Mouse (Mus musculus) embryo, embryonic 10.5 days (tissue): ENCODE data around the gene Trio.
A peak's percentile ranks its signal among the peaks of the same experiment; 100 is the strongest.

Experiments
- DNase-seq: peaks from one replicate; pipeline ENCODE4 v3.0.0-alpha.2; 2015; ENCODE audit warnings: low spot score

Gene Trio

GRCm38 (mm10) chr15:28035601-28036000 is 10.0 kb upstream of the Trio start:
- no peak for DNase-seq

DNA sequence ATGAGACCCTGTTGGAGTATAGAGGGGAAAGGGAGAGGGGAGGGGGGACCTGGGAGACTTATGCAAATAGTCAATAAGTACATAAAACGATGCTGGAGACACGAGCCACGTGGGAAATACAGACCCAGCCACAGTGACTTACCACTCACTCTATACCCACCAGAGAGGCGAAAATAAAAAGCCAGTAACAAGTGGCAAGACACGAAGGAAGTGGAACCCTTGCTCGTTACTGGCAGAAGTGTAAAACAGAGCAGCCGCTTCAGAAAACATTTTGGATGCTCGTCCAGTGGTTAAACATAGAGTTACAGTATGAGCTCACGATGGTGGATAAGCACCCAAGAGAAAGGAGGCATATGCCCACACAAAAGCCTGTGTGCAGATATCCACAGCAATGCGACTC is 9.0 kb upstream of the Trio start:
- no peak for DNase-seq

GRCm38 (mm10) chr15:28029371-28029770 is 3.7 kb upstream of the Trio start:
- DNase-seq: no peak

GRCm38 (mm10) chr15:28028542-28028941 is 2.9 kb upstream of the Trio start:
- no peak for DNase-seq

GRCm38 (mm10) chr15:28026167-28026481 is 476 bp upstream of the Trio start:
- DNase-seq: no peak

- DNase-seq: peak; percentile 59
These were observed 696 bp downstream of the Trio start for GRCm38 (mm10) chr15:28024965-28025338.

GRCm38 (mm10) chr15:28024031-28024964 is 1.4 kb downstream of the Trio start:
- peak; percentile 68 for DNase-seq

DNA sequence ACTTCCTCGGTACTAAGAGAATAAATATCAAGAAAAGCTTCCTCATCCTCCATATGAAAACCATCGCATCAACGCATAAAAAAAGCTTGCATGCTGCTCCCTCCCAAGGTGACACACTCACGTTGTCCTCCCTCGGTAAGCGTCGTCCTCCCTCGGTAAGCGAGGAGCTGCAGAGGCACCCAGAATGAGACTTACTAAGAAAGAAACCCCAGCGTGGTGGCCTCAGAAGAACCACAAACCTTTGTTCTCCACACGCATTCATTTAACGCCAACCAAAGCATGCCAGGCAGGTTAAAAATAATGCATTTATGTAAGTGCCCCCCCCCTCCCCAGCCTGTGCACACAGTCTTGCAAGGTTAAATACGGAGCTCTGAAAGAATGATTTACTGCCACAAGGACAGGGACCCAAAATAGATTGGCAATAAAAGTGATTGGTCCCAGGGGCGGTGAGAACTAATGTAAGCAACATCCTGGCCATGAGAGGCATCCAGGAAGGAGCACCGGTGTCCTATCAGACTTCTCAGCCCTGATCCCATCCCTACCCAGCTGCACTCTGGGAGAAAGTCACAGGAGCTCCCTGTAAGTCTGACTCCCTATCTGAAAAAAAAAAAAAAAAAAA is 3.9 kb downstream of the Trio start:
- peak; percentile 47 for DNase-seq

DNA sequence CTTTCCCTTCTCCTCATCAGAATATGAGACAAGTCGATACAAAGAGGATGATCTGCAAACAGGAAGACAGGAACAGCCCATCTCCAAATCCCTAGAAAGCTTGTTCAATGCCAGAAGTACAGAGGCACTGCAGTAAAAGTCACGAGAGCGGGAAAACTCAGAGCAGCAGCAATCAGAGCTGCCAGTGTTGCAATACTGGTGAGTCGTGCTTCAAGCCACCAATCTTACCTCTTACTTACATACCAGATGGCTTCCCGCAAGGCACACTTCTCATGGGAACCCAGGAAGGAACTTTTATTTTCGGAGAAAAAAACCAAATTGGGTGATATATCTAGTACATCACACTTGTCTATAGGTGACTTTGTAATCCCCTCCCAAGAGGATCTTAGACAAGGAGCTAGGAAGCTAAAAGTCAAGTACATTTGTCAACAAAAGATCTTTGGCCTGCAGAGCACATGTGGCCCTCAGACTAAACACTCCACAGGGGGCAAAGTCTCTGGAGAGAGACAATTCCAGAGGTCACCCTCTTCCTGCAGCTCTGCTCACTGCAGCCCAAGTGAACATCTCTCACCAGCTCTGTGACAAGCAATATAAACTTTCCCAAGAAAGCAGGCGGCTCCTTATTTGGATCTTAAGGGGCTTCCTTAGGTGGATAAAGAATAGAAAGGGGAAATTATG is 6.1 kb downstream of the Trio start:
- no peak for DNase-seq

GRCm38 (mm10) chr15:28007516-28007915 is 18.1 kb downstream of the Trio start:
- no peak for DNase-seq

GRCm38 (mm10) chr15:28004192-28004767 is 21.4 kb downstream of the Trio start:
- no peak for DNase-seq

- DNase-seq: peak; percentile 59
These were observed 23.1 kb downstream of the Trio start for GRCm38 (mm10) chr15:28002515-28002914.

DNA sequence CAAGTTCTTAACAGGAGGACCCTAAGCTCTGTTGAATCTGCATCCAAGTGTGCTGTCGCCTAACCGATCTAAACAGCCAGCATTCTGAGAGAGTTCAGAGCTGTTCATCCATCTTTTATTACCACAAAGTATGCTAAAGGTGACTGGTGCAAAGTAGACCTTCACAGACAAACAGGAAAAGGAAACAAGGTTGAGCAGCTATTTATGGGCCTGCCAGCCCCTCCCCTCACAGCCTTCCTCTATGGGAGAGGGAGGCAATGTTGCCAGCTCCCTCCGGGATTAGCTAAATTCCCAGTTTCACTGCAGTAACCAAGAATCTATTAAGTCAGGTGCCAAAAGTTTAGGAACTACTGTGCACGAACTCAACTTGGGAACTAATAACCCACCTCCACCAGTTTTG is 24.3 kb downstream of the Trio start:
- no peak for DNase-seq

DNA sequence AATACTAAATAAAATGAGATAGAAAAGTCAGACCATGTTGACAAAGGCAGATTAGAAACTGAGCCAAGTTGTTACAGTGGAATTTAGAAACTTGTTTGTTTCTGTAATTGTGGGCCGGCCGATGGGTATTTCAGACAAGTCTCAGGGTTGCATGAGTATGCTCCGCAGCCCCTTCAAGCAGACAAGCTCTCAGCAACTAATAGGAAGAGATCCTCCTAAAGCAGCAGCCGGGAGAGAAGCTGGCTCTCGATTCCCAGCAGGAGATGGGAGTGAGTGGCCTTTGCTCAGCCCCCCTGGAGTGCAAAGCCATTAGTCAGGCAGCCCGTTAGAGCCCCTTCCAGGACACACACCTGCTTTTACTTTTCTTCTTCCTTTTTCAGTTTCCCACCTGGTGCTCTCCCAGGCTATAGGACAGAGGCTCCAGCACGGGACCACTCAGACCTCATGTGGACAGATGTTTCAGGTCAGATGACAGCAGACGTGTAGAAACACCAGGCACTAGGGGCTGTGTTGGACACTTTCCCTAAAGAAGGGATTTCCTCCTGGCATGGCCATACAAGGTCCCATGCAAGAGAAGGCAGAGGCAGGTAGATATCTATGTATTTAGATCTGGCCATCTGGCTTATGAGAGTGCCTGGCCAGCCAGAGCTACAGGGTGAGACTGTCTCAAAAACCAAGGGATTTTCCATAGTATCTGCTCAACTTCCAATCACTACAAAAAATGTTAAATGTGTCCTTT is 26.9 kb downstream of the Trio start:
- no peak for DNase-seq

GRCm38 (mm10) chr15:27997917-27998316 is 27.7 kb downstream of the Trio start:
- peak; percentile 76 for DNase-seq

GRCm38 (mm10) chr15:27997391-27997841 is 28.2 kb downstream of the Trio start:
- DNase-seq: peak; percentile 50

- no peak for DNase-seq
These were observed 28.9 kb downstream of the Trio start for GRCm38 (mm10) chr15:27996750-27997149.

- no peak for DNase-seq
These were observed 30.2 kb downstream of the Trio start for GRCm38 (mm10) chr15:27995421-27995820.

DNA sequence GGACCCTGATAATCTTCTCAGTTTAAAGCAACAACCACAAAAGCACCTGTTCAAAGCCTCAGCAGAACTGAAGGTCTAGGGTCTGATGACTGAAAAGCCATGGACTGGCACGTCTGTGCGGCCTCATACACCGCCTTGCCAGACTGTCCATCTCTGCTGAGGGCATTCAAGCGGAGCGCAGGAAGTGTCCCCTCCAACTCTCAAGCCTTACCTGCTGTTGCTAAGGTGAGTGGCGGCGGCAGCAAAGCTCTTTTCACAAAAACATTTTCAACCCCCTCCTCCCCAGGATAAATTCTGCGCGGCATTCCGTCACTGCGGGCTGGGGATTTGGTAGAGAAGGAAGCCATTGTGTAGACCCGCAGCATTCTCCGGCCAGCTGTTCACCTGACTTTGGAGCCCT is 30.8 kb downstream of the Trio start:
- DNase-seq: no peak

GRCm38 (mm10) chr15:27993528-27993927 is 32.1 kb downstream of the Trio start:
- DNase-seq: no peak

GRCm38 (mm10) chr15:27992596-27992995 is 33.1 kb downstream of the Trio start:
- DNase-seq: no peak
